Mouse (Mus musculus) adrenal gland, postnatal 0 days (tissue): ENCODE data around the gene Vmn1r166. TPM values are rescaled to one million over a fixed set of nuclear protein-coding genes. Genes with fewer than 3 reads are reported as not detected.

Source experiments
- polyA plus RNA-seq: library from polyadenylated mRNA; unstranded; fragments of >200 nt; fragmentation: Nextera tagmentation; extraction: Ambion mirVana; gene quantifications from 2 replicates; pipeline ENCODE4 v1.2.1, GENCODE M21; 2015

Vmn1r166 gene
- not detected in 2 replicates for polyA plus RNA-seq

DNA sequence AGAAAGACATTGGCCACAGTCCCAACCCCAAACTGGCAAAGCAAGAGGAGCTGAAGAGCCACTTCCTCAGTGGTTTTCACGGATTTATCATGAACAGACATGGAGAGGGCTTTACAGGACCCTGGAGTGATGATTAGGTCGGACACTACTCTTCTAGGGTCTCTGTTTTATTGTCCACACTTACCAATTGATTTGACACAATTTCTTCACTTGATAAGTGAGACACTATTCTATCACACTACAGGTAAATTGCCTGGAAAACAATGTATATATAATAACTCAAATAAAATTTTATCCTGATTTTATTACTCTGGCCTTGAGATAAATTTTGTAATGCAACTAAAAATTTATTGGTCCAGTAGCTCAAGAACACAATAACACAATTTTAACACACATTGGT lies at the start of gene Vmn1r166:
TSS of gene Vmn1r166 (minus strand) at position 101 of the 400 bp plus-strand sequence.

DNA sequence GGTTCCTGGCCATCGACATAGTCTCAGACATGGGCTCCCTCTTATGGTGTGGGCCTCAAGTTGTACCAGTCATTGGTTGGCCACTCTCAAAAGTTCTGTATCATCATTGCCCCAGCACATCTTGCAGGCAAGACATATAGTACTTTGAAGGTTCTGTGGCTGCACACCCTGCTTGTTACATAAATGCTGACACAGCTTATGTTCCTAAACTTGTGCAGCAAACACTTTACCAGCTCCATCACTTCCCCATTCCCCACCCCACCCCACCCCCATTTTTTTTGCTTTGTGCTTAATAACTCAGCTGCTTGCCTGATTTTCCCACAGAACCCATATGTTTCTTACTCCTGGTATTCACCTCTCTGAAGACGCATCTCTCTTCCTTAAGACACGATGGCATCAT lies 49.4 kb upstream of the Vmn1r166 start, which contains the start of gene Nlrp4e:
TSS of gene Nlrp4e (plus strand) at position 301 of the 400 bp plus-strand sequence.

DNA sequence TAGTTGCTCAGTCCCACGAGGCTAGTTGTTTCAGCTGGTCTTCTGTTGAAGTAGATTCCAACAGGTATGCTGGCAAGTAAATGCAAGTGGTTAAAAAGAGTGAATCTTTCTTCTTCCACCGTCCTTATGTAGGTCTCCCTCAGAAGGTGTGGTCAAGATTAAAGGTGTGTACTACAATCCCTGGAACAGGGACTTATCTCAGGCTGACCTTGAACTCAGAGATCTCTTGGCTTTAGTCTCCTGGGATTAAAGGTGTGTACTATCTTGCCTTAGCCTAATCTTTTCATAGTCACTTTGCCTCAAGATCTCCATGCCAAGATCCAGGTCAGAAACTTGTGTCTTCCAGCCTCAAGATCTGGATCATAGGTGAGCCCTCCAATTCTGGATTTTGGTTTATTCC lies 27.3 kb upstream of the Vmn1r166 start, which contains the start of gene Gm6902:
TSS of gene Gm6902 (minus strand) at position 101 of the 400 bp plus-strand sequence.

DNA sequence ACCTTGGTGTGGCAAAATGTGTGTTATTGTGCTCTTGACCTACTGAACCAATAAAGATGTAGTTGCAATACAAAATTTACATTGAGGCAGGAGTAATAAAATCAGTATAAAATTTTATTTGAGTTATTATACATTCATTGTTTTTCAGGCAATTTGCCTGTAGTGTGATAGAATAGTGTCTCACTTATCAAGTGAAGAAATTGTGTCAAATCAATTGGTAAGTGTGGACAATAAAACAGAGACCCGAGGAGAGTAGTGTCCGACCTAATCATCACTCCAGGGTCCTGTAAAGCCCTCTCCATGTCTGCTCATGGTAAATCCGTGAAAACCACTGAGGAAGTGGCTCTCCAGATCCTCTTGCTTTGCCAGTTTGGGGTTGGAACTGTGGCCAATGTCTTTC lies 34.5 kb downstream of the Vmn1r166 start, which contains the start of gene Vmn1r165:
TSS of gene Vmn1r165 (plus strand) at position 301 of the 400 bp plus-strand sequence.

Other genes with a start within 250 kb of the Vmn1r166 start
- not detected in 2 replicates for gene Gm4216, start 231.8 kb downstream of the Vmn1r166 start, polyA plus RNA-seq
- not detected in 2 replicates for gene Vmn1r163, start 196.1 kb downstream of the Vmn1r166 start, polyA plus RNA-seq
- gene Gm8720, start 184.2 kb downstream of the Vmn1r166 start, polyA plus RNA-seq = not detected in 2 replicates
- gene Gm10662, start 107.2 kb downstream of the Vmn1r166 start, polyA plus RNA-seq = not detected in 2 replicates
- not detected in 2 replicates for gene Vmn1r165, start 34.4 kb downstream of the Vmn1r166 start, polyA plus RNA-seq
- not detected in 2 replicates for gene Gm6902, start 27.2 kb upstream of the Vmn1r166 start, polyA plus RNA-seq
- not detected in 2 replicates for gene Nlrp4e, start 49.5 kb upstream of the Vmn1r166 start, polyA plus RNA-seq
- not detected in 2 replicates for gene Nlrp5, start 134.2 kb upstream of the Vmn1r166 start, polyA plus RNA-seq